Mouse (Mus musculus) kidney, embryonic 16.5 days (tissue): ENCODE measurements around the gene Clcn5. TPM values are rescaled to one million over a fixed set of nuclear protein-coding genes. Genes with fewer than 3 reads are reported as not detected.
A peak's percentile ranks its signal among the peaks of the same experiment; 100 is the strongest.

Experiments
- ATAC-seq: fragments of 200-750 bp; cut with Nextera tagmentation; 2 replicates; pipeline ENCODE4 v1.8.0; 2017; ENCODE audit warnings: moderate TSS enrichment; ENCODE audit not compliant: low FRiP score, low TSS enrichment
- H3K27ac ChIP-seq: fragments of 300-500 bp; sonication (generic); 2 replicates; pipeline ENCODE4 v1.5.1; 2014; ENCODE audit warnings: low read length
- H3K27me3 ChIP-seq: fragments of 300-500 bp; sonication (generic); 2 replicates; pipeline ENCODE4 v1.6.1; 2014; ENCODE audit warnings: low read length, control low read depth, mixed read lengths; ENCODE audit not compliant: insufficient read depth
- H3K36me3 ChIP-seq: fragments of 300-500 bp; sonication (generic); 2 replicates; pipeline ENCODE4 v1.6.1; 2014; ENCODE audit warnings: low read length, control low read depth, mixed read lengths; ENCODE audit not compliant: insufficient read depth
- H3K4me1 ChIP-seq: fragments of 300-500 bp; sonication (generic); 2 replicates; pipeline ENCODE4 v1.6.1; 2014; ENCODE audit warnings: low read length, control low read depth, mixed read lengths; ENCODE audit not compliant: insufficient read depth
- H3K4me2 ChIP-seq: fragments of 300-500 bp; sonication (generic); replicated peaks from 2 replicates; pipeline ENCODE4 v1.6.1; 2014; ENCODE audit warnings: low read depth, low read length
- H3K4me3 ChIP-seq: fragments of 300-500 bp; sonication (generic); 2 replicates; pipeline ENCODE4 v1.5.1; 2014; ENCODE audit warnings: mild to moderate bottlenecking, low read length
- H3K9ac ChIP-seq: fragments of 300-500 bp; sonication (generic); replicated peaks from 2 replicates; pipeline ENCODE4 v1.6.1; 2014; ENCODE audit warnings: low read length
- H3K9me3 ChIP-seq: fragments of 300-500 bp; sonication (generic); 2 replicates; pipeline ENCODE4 v1.6.1; 2016; ENCODE audit warnings: low read length, control low read depth
- WGBS: fragments of 180-500 bp; shearing (Covaris S2); extraction: QIAGEN DNeasy Blood & Tissue Kit; methylation state at CpG from one replicate; pipeline ENCODE4 v1.1.7; 2014; 5-methylcytosine and 5-hydroxymethylcytosine counted together
- polyA plus RNA-seq: library from polyadenylated mRNA; unstranded; fragments of >200 nt; fragmentation: Nextera tagmentation; extraction: Ambion mirVana; gene quantifications from 2 replicates; pipeline ENCODE4 v1.2.1, GENCODE M21; 2015

Gene Clcn5
- polyA plus RNA-seq, 1 experiment from 2014 or later, result 15.2 TPM

DNA sequence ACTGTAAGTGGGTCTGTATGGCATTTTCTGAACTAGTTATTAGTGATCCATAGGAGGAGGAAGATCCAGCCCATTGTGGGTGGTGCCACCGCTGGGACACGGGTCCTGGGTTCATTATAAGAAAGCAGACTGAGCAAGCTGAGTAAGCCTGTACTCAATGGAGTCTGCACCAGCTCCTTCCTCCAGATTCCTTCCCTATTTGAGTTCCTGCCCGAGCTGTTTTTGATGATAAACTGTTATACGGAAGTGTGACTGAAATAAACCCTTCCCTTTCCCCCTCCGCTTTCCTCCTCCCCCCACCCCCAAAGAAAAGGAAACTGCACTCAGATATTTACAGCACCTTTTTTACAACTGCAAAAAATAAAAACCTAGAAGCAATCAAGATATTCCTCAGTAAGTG, 115.1 kb downstream of the Clcn5 start:
- WGBS, result 69% methylated on average over 5 of the region's 5 CpGs
- no peak overlapping the region for H3K27ac ChIP-seq
- no peak overlapping the region for H3K4me3 ChIP-seq
- no peak overlapping the region for H3K9ac ChIP-seq
- H3K4me2 ChIP-seq, result no peak overlapping the region
- H3K4me1 ChIP-seq, result no peaks in the 10 kb centered on the region
- H3K36me3 ChIP-seq, result no peaks in the 10 kb centered on the region
- H3K27me3 ChIP-seq, result no peaks in the 10 kb centered on the region
- H3K9me3 ChIP-seq, result no peaks in the 10 kb centered on the region
- ATAC-seq, result no peak

GRCm38 (mm10) chrX:7203535-7203934, 115.6 kb downstream of the Clcn5 start:
- WGBS, result 86% methylated on average over 3 of the region's 3 CpGs
- Histone ChIP-seq H3K27ac (no peak overlapping the region), H3K36me3 (no peaks in the 10 kb centered on the region), H3K9me3 (no peaks in the 10 kb centered on the region), H3K27me3 (no peaks in the 10 kb centered on the region), H3K4me3 (no peak overlapping the region), H3K4me1 (no peaks in the 10 kb centered on the region), H3K4me2 (no peak overlapping the region), H3K9ac (no peak overlapping the region)
- no peak for ATAC-seq

GRCm38 (mm10) chrX:7197833-7198232, 121.3 kb downstream of the Clcn5 start:
- Histone ChIP-seq H3K27ac (no peak overlapping the region), H3K36me3 (no peaks in the 10 kb centered on the region), H3K4me2 (no peak overlapping the region), H3K9me3 (no peaks in the 10 kb centered on the region), H3K9ac (no peak overlapping the region), H3K27me3 (no peaks in the 10 kb centered on the region), H3K4me3 (no peak overlapping the region), H3K4me1 (no peaks in the 10 kb centered on the region)
- WGBS, result 43% methylated on average over 1 of the region's 1 CpGs
- no peak for ATAC-seq

DNA sequence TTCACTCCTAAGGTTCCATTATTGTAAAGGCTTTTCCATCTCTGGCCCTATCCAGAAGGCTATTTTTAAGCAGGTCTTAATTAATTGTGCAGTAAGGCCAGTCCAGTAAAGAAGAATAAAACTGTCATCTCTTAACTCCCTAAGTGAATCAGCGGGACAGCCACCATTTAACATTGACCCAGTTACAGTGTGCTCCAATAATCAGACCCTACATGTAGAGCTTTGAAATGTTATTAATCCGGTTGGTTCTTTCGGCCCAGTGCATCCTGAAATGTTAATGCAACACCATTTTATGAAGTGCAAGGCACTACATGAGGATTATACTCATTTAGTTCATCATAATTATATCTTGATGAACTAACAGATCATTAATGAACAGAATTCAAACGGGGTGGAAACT, 128.3 kb downstream of the Clcn5 start:
- no peaks in the 10 kb centered on the region for H3K4me1 ChIP-seq
- no peaks in the 10 kb centered on the region for H3K9me3 ChIP-seq
- H3K27me3 ChIP-seq, result no peaks in the 10 kb centered on the region
- H3K4me2 ChIP-seq, result no peak overlapping the region
- H3K27ac ChIP-seq, result no peak overlapping the region
- H3K36me3 ChIP-seq, result no peaks in the 10 kb centered on the region
- WGBS, result 78% methylated on average over 4 of the region's 4 CpGs
- no peak overlapping the region for H3K4me3 ChIP-seq
- H3K9ac ChIP-seq, result no peak overlapping the region
- no peak for ATAC-seq

DNA sequence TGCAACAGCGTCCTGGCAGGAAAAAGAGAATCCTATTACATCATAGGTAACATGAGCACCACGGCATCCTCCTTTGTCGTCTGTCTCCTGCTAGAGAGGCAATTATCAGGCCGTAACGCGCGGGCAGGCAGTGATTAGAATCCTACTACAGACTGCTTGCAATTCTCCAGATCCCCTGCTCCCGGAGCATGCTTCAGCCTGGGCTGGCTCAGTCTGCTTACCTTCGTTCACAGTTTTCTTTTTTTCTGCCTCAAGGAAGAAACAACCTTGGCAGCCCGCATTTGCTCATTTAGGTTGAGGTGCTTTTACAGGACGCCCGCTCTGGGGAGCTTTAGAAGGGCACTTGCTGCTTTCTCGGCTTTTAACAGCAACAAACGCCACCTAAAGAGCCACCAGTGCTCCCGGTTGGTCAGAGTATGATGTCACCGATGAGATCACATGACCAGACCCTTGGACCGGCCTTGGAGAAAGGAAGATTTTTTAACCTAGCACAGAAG, 130.8 kb downstream of the Clcn5 start:
- H3K27me3 ChIP-seq, result no peaks in the 10 kb centered on the region
- H3K9ac ChIP-seq, result peak overlapping the region; percentile 60
- no peaks in the 10 kb centered on the region for H3K4me1 ChIP-seq
- WGBS, result 23% methylated on average over 17 of the region's 17 CpGs
- no peaks in the 10 kb centered on the region for H3K36me3 ChIP-seq
- no peaks in the 10 kb centered on the region for H3K9me3 ChIP-seq
- H3K27ac ChIP-seq, result peak overlapping the region; percentile 91
- H3K4me2 ChIP-seq, result peak overlapping the region; percentile 53
- peak; percentile 94 for ATAC-seq
- H3K4me3 ChIP-seq, result peak overlapping the region; percentile 47

- Histone ChIP-seq H3K36me3 (no peaks in the 10 kb centered on the region), H3K9ac (peak overlapping the region; percentile 60), H3K4me2 (peak overlapping the region; percentile 53), H3K27ac (peak overlapping the region; percentile 91), H3K27me3 (no peaks in the 10 kb centered on the region), H3K4me3 (peak overlapping the region; percentile 47), H3K9me3 (no peaks in the 10 kb centered on the region), H3K4me1 (no peaks in the 10 kb centered on the region)
- ATAC-seq, result peak; percentile 25; the same call in 1 of the 2 replicates
- WGBS, result 33% methylated on average over 10 of the region's 10 CpGs
Measured at GRCm38 (mm10) chrX:7187455-7188310, 131.5 kb downstream of the Clcn5 start.

GRCm38 (mm10) chrX:7170156-7170555, 149.0 kb downstream of the Clcn5 start:
- Histone ChIP-seq H3K36me3 (no peaks in the 10 kb centered on the region), H3K27me3 (no peaks in the 10 kb centered on the region), H3K4me2 (no peak overlapping the region), H3K27ac (no peak overlapping the region), H3K9ac (no peak overlapping the region), H3K4me3 (no peak overlapping the region), H3K4me1 (no peaks in the 10 kb centered on the region), H3K9me3 (no peaks in the 10 kb centered on the region)
- WGBS, result 90% methylated on average over 5 of the region's 5 CpGs
- no peak for ATAC-seq

DNA sequence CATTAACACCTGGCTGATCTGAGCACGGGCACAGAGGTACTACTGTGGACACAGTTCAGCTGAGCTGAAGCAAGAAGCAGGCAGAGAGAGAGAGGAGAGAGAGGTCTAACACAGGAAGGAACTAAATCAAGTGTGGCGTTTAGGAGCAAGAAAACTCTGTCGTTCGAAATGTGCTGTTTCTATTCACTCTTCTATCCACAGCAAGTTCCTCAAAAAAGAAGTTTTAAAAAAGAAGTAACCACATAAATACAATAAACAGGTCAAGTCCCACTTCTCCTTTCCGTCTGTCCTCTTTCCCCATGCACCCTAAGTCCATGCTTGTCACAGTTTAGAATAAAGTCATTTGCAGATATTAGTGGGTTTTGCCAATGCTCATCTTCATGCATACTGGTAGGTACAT, 150.4 kb downstream of the Clcn5 start:
- Histone ChIP-seq H3K36me3 (no peaks in the 10 kb centered on the region), H3K4me2 (no peak overlapping the region), H3K4me3 (no peak overlapping the region), H3K9ac (no peak overlapping the region), H3K4me1 (no peaks in the 10 kb centered on the region), H3K9me3 (no peaks in the 10 kb centered on the region), H3K27me3 (no peaks in the 10 kb centered on the region), H3K27ac (no peak overlapping the region)
- ATAC-seq, result no peak
- WGBS, result 72% methylated on average over 5 of the region's 5 CpGs

DNA sequence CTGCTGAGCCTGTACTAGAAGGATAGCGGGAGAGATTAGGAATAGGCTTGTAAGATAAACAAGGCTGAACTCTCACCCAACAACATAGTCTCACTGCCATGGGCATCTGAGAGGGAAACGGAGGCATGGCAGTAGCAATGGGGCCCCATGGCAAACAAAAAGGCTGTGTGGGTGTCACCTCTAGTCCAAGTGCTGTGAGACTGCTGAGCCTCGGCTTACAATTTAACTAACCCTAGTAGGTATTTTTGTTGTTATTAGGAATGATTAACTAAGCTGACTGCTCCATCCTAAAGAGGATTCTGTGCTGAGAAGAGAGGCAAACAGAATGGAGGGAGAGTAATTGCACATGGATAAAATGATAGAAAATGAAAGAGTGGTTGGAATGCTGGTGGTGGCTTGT, 161.2 kb downstream of the Clcn5 start:
- H3K27me3 ChIP-seq, result no peaks in the 10 kb centered on the region
- H3K4me1 ChIP-seq, result no peaks in the 10 kb centered on the region
- WGBS, result 71% methylated on average over 3 of the region's 3 CpGs
- H3K9ac ChIP-seq, result no peak overlapping the region
- no peak overlapping the region for H3K4me3 ChIP-seq
- H3K4me2 ChIP-seq, result no peak overlapping the region
- 0 out of 2 replicates have a peak, but pooled peaks cover 3% of the 10 kb centered on the region for H3K36me3 ChIP-seq
- no peaks in the 10 kb centered on the region for H3K9me3 ChIP-seq
- 0 out of 2 replicates have a peak, but pooled peaks have one; percentile 51 for ATAC-seq
- H3K27ac ChIP-seq, result no peak overlapping the region

- WGBS, result 66% methylated on average over 6 of the region's 6 CpGs
- Histone ChIP-seq H3K4me3 (no peak overlapping the region), H3K9ac (no peak overlapping the region), H3K27me3 (no peaks in the 10 kb centered on the region), H3K4me1 (no peaks in the 10 kb centered on the region), H3K27ac (no peak overlapping the region), H3K36me3 (no peaks in the 10 kb centered on the region), H3K9me3 (no peaks in the 10 kb centered on the region), H3K4me2 (no peak overlapping the region)
- ATAC-seq, result no peak
Measured at GRCm38 (mm10) chrX:7156026-7156732, 163.0 kb downstream of the Clcn5 start.
